Mouse (Mus musculus) thymus, adult 18-20 months (tissue): ENCODE measurements at regions not wholly inside any gene's neighbourhood (a gene's known extent, or its start where the extent isn't known, plus 50 kb on each side); places are given as distances from the start of the nearest gene placed in this dataset.
A peak's percentile ranks its signal among the peaks of the same experiment; 100 is the strongest.

ENCODE experiments used
- DNase-seq, 2 experiments: peaks; one replicate each; pipeline ENCODE4 v3.0.0; 2022; ENCODE audit warnings: mixed read lengths in 2 of 2

- peak; percentile 59 to 60 for DNase-seq
These were observed 138.3 kb upstream of the Sdk2 start for GRCm38 (mm10) chr11:114205192-114205591.

GRCm38 (mm10) chr11:114203416-114203815, 136.6 kb upstream of the Sdk2 start:
- DNase-seq, result no peak

- no peak for DNase-seq
These were observed 135.6 kb upstream of the Sdk2 start for GRCm38 (mm10) chr11:114202486-114202885.

- no peak for DNase-seq
These were observed 132.3 kb upstream of the Sdk2 start for GRCm38 (mm10) chr11:114199081-114199586.

GRCm38 (mm10) chr11:114198317-114199032, 131.6 kb upstream of the Sdk2 start:
- peak in 1 of 2 experiments; percentile 7 for DNase-seq

- no peak for DNase-seq
These were observed 128.4 kb upstream of the Sdk2 start for GRCm38 (mm10) chr11:114195291-114195690.

GRCm38 (mm10) chr11:114194055-114194706, 127.3 kb upstream of the Sdk2 start:
- no peak for DNase-seq

- no peak for DNase-seq
These were observed 126.2 kb upstream of the Sdk2 start for GRCm38 (mm10) chr11:114193018-114193417.

- no peak for DNase-seq
These were observed 124.8 kb upstream of the Sdk2 start for GRCm38 (mm10) chr11:114191661-114192060.

GRCm38 (mm10) chr11:114184970-114185882, 118.4 kb upstream of the Sdk2 start:
- DNase-seq, result peak in 1 of 2 experiments; percentile 10

GRCm38 (mm10) chr11:114184431-114184830, 117.6 kb upstream of the Sdk2 start:
- DNase-seq, result no peak

GRCm38 (mm10) chr11:114183231-114183630, 116.4 kb upstream of the Sdk2 start:
- no peak for DNase-seq

GRCm38 (mm10) chr11:114178746-114179472, 112.1 kb upstream of the Sdk2 start:
- DNase-seq, result no peak

- DNase-seq, result no peak
These were observed 110.9 kb upstream of the Sdk2 start for GRCm38 (mm10) chr11:114177789-114178188.

GRCm38 (mm10) chr11:114177281-114177680, 110.4 kb upstream of the Sdk2 start:
- no peak for DNase-seq

- no peak for DNase-seq
These were observed 109.9 kb upstream of the Sdk2 start for GRCm38 (mm10) chr11:114176671-114177212.

- no peak for DNase-seq
These were observed 108.7 kb upstream of the Sdk2 start for GRCm38 (mm10) chr11:114175437-114176131.

- DNase-seq, result no peak
These were observed 108.0 kb upstream of the Sdk2 start for GRCm38 (mm10) chr11:114174871-114175270.

GRCm38 (mm10) chr11:114168231-114168661, 101.4 kb upstream of the Sdk2 start:
- DNase-seq, result no peak

GRCm38 (mm10) chr11:114165656-114166362, 99.0 kb upstream of the Sdk2 start:
- no peak for DNase-seq

- DNase-seq, result no peak
These were observed 85.9 kb upstream of the Sdk2 start for GRCm38 (mm10) chr11:114152716-114153115.
